Mouse (Mus musculus) testis, postnatal 10 days (tissue): ENCODE measurements around the gene Vegfa.
A peak's percentile ranks its signal among the peaks of the same experiment; 100 is the strongest.
"Not testable (repeated sequence)": the region's sequence is repeated elsewhere in the genome, so short reads cannot be mapped to it uniquely, and the experiment has no call there.

Experiments used
- DNase-seq: peaks from one replicate; pipeline ENCODE4 v3.0.0; 2021; ENCODE audit warnings: low spot score

The Vegfa gene

DNA sequence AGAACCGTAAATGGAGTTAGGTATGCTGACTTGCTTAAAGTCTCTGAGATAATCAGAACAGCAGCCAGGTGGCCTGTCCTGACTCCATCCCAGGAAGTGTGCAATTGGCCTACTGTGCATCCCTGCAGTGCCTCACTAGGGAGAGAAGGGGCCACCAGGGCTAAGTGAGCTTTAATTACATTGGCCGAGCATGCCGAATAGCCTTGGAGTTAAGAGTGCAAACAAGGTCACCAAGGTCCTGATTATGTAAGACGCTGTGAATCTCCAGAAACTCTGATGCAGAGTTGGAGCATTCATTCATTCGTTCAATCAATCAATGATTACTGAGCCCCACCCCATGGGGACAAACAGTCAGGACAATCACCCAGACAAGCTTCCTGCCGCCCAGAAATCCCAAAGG is 33.8 kb downstream of the Vegfa start:
- DNase-seq: peak; percentile 32

DNA sequence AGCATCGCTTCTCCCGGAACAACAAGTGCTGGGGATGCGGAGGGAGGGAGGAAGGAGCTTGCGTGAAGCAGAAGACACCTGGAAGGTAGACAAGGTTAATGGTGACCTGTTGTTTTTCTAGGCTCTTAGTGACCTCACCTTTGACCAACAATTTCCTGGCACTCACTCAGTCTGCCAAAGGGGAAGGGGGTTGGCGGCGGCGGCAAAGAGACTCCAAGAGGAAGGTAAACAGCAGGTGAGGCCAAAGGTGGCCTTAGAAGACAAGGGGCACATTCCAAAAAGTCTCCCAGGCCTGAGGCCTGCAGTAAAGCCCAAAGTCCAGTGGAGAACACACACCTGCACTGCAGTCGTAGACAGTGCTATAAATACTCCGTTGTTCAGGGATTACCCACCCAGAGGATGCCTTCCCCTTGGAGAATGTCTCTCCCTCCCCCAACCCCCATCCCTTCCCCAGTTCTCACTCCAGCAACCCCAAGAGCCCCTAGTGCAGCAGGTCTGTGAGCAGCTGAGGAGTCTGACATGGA is 35.2 kb downstream of the Vegfa start:
- peak; percentile 32 for DNase-seq

DNA sequence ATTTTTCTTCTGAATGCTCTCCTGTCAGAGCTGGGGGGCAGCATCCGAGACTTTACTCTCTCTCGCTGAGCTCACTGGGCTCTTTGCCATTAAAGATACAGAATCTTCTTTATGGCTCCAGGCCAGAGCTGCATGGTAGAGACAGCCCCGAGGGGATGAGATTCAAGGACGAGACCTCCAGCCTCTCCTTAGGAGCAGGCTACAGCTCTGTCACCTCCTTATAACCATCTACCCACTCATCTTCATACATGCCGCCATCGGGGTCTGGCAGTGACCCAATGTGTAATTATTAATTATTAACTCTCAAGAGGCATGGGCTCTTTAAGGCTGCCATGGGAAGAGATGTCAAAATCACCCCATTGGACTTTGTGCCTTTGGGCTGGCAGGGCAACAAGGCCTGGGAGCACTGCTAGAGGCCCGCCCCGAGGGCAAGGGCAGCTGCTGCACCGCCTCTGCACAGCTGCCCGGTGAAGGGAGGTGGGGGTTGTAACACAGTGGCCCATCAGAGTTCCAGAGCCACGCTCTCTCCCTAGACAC is 37.8 kb downstream of the Vegfa start:
- DNase-seq: peak; percentile 39

DNA sequence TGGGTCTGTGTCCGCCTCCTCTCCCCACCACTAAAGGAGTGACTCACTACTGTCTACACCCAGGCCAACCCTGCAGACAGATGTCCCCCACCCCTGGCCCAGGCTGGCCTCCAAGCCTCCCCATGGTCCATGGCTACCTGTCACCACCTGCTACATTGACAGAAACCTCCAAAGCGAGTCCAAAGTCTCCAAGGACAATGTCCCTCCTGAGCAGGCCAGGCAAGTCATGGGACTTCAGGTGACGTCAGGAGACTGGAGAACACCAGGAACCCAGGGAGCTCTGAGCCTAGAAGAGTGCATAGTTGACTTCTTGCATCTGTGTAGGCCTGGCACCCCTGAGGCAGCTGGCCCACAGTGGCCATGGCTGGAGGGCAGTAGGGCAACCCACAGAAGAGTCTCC is 45.3 kb downstream of the Vegfa start:
- DNase-seq: peak; percentile 32

DNA sequence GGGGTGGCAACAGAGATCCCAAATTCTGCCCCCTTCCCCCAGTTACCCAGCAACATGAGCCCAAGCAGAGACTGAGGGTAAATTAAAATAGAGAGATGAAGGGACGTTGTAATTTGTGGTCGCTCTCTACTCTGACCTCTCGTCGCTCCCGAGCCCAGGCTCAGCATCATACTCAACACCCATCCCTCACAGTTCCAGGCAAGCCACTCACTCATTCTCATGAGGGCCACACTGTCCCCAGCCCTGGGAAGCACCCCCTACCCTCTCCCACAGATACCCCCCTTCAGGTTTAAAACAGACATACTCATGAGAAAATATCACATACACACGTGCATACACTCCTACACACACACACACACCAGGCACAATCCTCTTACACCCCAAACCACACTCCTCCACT is 45.8 kb downstream of the Vegfa start:
- no peak for DNase-seq

DNA sequence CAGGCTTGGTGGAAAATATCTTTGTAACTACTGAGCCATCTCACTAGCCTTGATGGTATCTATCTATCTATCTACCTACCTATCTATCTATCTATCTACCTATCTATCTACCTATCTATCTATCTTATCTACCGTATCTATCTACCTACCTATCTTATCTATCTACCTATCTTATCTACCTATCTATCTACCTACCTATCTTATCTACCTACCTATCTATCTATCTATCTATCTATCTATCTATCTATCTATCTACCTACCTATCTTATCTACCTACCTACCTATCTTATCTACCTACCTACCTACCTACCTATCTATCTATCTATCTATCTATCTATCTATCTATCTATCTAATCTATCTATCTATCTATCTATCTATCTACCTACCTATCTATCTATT is 49.0 kb downstream of the Vegfa start:
- not testable (repeated sequence) for DNase-seq

DNA sequence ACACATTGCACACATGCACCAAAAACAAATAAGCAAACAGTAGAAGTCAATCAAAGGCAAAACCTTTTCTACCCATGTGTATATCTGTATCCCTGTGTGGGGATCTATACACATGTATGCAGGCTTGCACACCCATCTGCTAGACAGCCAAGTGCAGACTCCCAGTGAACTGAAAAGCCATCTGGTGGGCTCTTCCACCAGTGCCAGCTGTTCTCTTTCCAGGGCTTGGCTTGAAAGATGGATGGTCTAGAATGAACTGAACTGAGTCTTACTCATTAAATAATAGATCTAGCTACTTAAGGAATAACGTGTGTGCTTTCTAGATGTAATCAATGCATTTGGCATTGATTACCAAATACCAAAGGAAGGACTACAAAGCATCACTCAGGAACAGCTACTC is 50.3 kb downstream of the Vegfa start:
- DNase-seq: no peak

DNA sequence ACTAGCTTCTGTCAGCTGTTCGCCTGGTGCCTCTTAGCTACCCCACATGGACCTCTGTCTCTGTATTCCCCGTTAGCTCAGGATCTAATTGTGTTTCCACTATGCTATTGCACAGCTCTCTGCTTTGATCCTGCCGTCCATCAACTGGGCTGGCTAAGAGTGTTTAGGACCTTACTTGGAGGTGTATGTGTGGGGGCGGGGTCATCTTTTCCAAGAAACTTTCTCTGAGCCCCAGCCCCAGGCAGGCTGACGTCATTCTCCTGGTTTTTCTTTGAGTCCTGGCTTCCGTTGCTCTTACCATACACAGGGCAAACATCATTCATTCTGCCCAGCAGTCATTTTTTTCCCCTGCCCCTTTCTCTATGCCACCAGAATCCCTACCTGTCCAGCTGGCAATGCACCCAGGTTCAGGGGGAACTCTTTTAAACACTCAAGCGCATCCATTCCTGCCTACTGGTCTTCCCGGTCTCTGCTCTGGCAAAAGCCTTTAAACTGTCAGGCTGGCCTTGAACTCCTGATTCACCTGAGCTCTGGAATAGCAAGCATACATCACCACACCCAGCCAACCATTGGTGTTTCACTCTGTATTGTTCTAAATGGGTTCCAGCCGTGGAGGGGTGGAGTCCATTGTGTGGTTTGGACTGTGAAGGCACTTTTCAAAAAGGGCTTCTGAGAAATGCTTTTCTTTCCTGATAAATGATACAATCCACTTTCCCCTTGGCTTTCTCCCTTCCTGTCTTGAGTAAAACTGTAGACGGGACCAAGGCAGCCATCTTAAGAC is 53.0 kb downstream of the Vegfa start:
- DNase-seq: no peak

DNA sequence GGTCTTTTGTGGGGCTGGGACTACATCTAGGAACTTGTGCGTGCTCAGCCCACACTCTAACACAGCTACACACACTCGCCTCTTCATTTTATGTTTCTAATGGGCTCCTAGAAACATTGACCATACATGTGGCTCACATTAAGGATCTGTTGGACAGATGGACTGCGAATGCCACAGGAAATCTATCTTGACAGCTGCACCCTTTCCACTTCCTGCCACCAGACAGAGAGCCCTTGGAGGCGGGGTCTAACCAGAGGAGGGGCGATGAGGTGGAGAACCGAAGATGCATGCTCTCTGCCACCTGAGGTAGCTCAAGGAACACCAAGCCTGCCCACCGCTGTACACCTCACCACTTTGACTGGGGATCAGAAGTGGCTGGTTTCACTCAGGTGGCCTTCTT is 57.7 kb downstream of the Vegfa start:
- no peak for DNase-seq

DNA sequence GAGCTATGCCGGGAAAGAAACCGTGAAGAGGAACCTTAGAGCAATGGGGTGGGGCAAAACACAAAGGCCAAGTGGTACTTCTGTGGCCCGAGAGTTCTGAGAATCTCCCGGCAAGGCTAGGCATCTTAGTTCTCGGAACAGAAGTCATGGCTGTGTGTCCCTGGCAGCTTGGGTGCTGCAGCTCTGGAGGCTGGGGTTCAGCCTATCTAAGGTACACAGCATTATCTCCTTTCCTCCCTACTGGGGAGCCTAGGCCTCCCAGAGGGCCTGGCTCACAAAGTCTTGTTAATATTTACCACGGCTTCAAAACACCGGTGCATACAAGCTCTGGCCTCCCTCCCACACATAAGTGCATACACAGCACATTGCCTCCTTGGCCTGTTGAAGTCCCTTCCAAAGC is 59.0 kb downstream of the Vegfa start:
- DNase-seq: no peak

DNA sequence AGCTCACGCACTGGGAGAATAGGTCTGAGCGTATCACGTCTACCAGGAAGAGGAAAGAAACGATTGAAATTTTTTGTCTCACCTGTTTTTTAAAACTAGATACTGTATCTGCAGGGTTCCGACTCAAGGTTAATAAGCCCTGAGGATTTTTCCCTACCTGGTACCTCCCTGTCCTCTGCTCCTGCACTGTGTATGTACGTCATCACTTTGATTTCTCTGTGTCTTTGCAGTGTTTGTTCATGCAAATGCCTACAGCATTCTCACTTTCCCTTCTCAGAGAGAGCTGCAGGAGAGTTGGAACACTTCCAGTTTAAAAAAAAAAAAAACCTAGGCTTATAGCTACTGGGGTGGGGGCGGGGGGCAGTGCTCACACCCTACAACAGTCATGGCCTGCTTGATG is 59.8 kb downstream of the Vegfa start:
- DNase-seq: no peak

DNA sequence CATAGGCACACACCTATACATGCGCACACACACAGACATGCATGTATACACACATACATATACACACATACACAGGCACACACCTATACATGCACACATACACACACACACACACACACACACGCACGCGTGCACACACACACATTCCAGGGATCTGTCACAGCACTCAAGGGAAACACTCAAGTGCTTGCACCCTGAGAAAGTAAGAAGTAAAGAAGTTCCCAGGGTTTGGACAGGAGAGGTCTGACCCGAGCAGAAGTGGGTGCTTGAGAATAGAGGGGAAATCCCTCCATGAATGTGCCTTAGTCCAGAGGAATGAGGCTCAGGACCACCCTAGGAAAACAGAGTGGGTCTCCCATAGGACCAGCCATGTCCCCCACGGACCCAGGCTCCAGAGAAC is 60.4 kb downstream of the Vegfa start:
- DNase-seq: no peak

DNA sequence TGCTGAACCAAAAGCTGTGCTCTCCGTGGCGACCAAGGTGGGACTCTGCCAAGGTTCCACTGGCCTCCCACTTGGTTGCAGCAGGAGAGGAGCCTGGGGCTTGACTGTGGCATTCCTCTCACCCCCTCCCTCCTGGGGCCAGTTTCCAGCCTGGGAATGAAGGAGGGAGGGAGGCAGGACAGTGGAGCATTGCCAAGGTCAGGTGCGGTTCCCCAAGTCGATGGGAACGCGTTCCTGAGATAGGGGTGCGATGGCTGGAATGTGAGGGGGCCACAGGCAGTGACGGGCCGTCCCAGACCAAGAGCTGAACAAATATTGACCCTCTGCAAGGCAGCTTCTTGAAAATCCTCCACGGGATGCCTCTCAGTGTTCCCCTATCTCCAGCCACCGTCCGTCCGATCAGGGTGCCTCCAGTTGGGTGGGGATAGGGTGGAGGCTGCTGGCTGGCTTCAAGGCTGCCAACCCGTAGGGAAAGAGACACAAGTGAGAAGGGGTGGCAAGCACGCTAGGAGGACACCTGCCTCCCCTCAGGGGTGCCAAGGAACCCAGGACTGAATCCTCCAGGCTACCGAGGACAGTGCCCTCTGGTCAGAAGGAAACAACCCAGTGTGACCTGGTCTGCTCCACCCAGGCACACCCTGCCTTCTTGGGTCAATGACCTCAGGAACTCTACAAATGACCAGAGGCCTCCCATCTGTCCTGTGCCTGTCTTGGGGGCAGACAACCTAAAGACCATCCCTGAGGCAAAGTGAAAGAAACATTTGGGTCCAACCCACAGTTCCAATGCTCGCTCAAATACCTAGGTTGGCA is 61.2 kb downstream of the Vegfa start:
- DNase-seq: no peak

DNA sequence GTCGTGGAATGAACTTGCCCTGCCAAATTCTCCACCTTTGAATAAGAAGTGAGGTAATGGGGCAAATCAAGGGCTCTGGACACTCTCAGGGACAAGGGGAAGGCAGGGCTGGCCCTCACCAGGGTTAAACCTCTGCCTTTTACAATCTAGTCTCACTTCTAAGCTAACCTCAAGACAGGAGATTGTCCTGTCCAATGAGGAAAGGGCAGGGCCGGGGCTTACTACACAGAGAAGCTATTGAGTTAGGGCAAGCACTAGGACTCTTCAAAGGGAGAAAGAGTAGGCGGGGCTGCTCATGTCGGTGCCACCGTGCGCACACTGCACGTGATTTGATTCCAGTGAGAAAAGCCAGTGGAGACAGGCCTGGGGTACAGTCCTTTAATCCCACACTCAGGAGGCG is 62.6 kb downstream of the Vegfa start:
- no peak for DNase-seq

DNA sequence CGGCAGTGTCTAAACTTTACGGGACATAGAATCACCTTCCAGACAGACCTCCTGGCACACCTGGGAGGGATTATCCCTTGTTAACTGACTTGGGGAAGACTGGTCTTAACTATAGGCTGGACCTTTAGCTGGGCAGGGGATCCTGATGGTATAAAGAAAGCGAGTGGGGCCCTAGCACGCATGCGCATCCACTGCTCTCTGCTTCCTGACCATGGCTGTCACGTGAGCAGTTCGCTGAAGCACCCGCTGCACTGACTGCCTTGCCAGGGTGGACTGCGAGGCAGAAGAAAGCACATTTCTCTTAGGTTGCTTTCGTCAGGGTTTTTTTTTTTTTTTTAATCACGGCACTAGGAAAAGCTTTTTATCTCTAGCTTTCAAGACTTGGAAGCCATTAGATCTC is 63.8 kb downstream of the Vegfa start:
- DNase-seq: no peak
